Mouse (Mus musculus) stomach, embryonic 16.5 days (tissue): ENCODE measurements around the gene Chka. TPM values are rescaled to one million over a fixed set of nuclear protein-coding genes. Genes with fewer than 3 reads are reported as not detected.

Experiments used
- ATAC-seq: fragments of 200-750 bp; cut with Nextera tagmentation; 2 replicates; pipeline ENCODE4 v1.8.0; 2017; ENCODE audit warnings: moderate number of reproducible peaks, moderate TSS enrichment; ENCODE audit not compliant: insufficient read depth, low FRiP score
- H3K27ac ChIP-seq: fragments of 300-500 bp; sonication (generic); 2 replicates; pipeline ENCODE4 v1.5.1; 2014; ENCODE audit warnings: low read length
- H3K27me3 ChIP-seq: fragments of 300-500 bp; sonication (generic); 2 replicates; pipeline ENCODE4 v1.6.1; 2014; ENCODE audit warnings: low read length, control low read depth, mixed read lengths; ENCODE audit not compliant: control insufficient read depth, insufficient read depth
- H3K36me3 ChIP-seq: fragments of 300-500 bp; sonication (generic); 2 replicates; pipeline ENCODE4 v1.6.1; 2014; ENCODE audit warnings: low read length; ENCODE audit not compliant: control insufficient read depth, insufficient read depth
- H3K4me1 ChIP-seq: fragments of 300-500 bp; sonication (generic); 2 replicates; pipeline ENCODE4 v1.6.1; 2014; ENCODE audit warnings: low read length, control low read depth, mixed read lengths; ENCODE audit not compliant: control insufficient read depth, insufficient read depth
- H3K4me2 ChIP-seq: fragments of 300-500 bp; sonication (generic); 2 replicates; pipeline ENCODE4 v1.6.1; 2014; ENCODE audit warnings: low read depth, low read length, mixed read lengths
- H3K4me3 ChIP-seq: fragments of 300-500 bp; sonication (generic); replicated peaks from 2 replicates; pipeline ENCODE4 v1.5.1; 2014; ENCODE audit warnings: mild to moderate bottlenecking, low read length
- H3K9ac ChIP-seq: fragments of 300-500 bp; sonication (generic); 2 replicates; pipeline ENCODE4 v1.6.1; 2014; ENCODE audit warnings: low read length
- H3K9me3 ChIP-seq: fragments of 300-500 bp; sonication (generic); replicated peaks from 2 replicates; pipeline ENCODE4 v1.6.1; 2016; ENCODE audit warnings: low read length, control low read depth; ENCODE audit not compliant: control insufficient read depth
- WGBS: fragments of 180-500 bp; shearing (Covaris S2); extraction: QIAGEN DNeasy Blood & Tissue Kit; methylation state at CpG from one replicate; pipeline ENCODE4 v1.1.7; 2014; 5-methylcytosine and 5-hydroxymethylcytosine counted together
- polyA plus RNA-seq: library from polyadenylated mRNA; unstranded; fragments of >200 nt; fragmentation: Nextera tagmentation; extraction: Ambion mirVana; gene quantifications from 2 replicates; pipeline ENCODE4 v1.2.1, GENCODE M21; 2015

The Chka gene
- polyA plus RNA-seq, 1 experiment from 2014 or later = 42.2 TPM

- ATAC-seq = peak; percentile 5; the same call in 1 of the 2 replicates
- Histone ChIP-seq H3K4me2 (peak overlapping the region; percentile 82), H3K4me1 (peaks cover 21% of the 10 kb centered on the region), H3K4me3 (peak overlapping the region; percentile 89), H3K36me3 (no peaks in the 10 kb centered on the region), H3K9ac (peak overlapping the region; percentile 72), H3K9me3 (no peaks in the 10 kb centered on the region), H3K27ac (peak overlapping the region; percentile 71), H3K27me3 (no peaks in the 10 kb centered on the region)
- WGBS = 7% methylated on average over 19 of the region's 19 CpGs
These were observed 615 bp upstream of the Chka start for GRCm38 (mm10) chr19:3850847-3851469.

DNA sequence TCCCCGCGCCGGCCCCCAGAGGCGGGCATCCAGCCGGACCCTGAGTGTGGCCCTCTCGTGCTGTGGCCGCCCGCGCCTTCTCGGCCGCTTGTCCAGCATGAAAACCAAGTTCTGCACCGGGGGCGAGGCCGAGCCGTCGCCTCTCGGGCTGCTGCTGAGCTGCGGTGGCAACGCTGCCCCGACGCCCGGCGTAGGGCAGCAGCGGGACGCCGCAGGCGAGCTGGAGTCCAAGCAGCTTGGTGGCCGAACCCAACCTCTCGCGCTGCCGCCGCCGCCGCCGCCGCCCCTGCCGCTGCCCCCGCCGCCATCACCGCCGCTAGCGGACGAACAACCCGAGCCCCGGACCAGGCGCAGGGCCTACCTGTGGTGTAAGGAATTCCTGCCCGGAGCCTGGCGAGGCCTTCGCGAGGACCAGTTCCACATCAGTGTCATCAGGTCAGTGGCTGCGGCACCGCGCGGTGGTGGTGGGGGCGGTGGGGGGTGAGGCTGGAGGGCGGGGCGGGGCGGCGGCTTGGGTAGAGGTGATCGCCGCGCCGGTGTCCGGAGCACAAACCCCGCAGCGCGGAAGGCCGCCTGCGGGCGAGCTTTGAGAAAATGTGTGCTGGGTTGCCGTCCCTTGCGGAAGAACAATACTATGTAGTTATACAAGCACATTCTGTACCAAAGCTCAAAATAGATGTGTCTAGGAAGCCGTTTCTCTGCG lies 557 bp downstream of the Chka start:
- H3K36me3 ChIP-seq = no peaks in the 10 kb centered on the region
- no peaks in the 10 kb centered on the region for H3K9me3 ChIP-seq
- peak overlapping the region; percentile 89 for H3K4me3 ChIP-seq
- H3K27ac ChIP-seq = peak overlapping the region; percentile 99
- peak overlapping the region; percentile 91 for H3K9ac ChIP-seq
- under 1% methylated on average over 67 of the region's 74 CpGs for WGBS
- H3K27me3 ChIP-seq = no peaks in the 10 kb centered on the region
- H3K4me1 ChIP-seq = peaks cover 23% of the 10 kb centered on the region
- peak overlapping the region; percentile 82 for H3K4me2 ChIP-seq
- 0 out of 2 replicates have a peak, but pooled peaks have one; percentile 2 for ATAC-seq

DNA sequence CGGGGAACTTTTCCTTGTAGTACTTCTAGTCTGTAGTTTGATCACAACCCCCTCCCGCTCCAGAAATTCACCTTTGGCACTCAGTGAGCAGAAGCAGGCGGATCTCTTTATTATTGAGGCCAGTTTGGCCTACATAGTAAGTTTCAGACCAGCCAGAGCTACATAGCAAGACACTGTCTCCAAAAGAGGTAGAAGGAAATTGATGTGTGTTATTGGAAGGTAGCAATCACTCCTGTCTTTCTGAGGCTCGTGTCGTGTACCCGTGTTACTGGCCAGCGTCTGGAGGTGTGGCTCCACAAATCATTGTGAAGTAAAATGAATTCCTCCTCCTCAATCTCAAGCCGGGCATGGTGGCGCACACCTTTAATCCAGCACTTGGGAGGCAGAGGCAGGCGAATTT lies 1.5 kb downstream of the Chka start:
- peak overlapping the region; percentile 82 for H3K4me2 ChIP-seq
- peaks cover 23% of the 10 kb centered on the region for H3K4me1 ChIP-seq
- H3K36me3 ChIP-seq = no peaks in the 10 kb centered on the region
- WGBS = 88% methylated on average over 10 of the region's 10 CpGs
- no peaks in the 10 kb centered on the region for H3K9me3 ChIP-seq
- no peak overlapping the region; the same call in 1 of the 2 replicates for H3K9ac ChIP-seq
- ATAC-seq = no peak
- H3K4me3 ChIP-seq = peak overlapping the region; percentile 89
- no peaks in the 10 kb centered on the region for H3K27me3 ChIP-seq
- no peak overlapping the region for H3K27ac ChIP-seq

DNA sequence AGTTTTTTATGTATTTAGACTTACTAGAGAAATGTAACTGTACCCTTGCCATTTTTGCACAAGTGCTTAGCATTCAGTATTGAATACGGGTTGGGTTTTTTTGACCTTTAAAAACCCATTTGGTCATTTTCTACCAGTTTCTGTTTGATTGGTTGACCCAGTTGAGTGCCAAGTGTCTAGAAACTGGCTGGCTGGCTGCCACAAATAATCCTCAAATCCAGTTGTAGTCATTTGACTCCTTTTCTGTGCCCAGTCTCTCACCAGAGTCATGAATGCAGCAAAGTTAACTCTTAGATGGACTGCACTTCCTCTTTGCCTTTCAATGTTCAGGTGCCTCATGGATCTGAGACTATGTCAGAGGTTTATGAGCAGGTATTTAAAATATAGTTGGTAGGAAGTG lies 2.3 kb downstream of the Chka start:
- H3K4me1 ChIP-seq = peaks cover 23% of the 10 kb centered on the region
- no peak overlapping the region for H3K4me3 ChIP-seq
- WGBS = 77% methylated on average over 1 of the region's 1 CpGs
- no peaks in the 10 kb centered on the region for H3K9me3 ChIP-seq
- no peak overlapping the region for H3K9ac ChIP-seq
- no peaks in the 10 kb centered on the region for H3K27me3 ChIP-seq
- no peak overlapping the region for H3K27ac ChIP-seq
- no peaks in the 10 kb centered on the region for H3K36me3 ChIP-seq
- ATAC-seq = no peak
- peak overlapping the region; percentile 82; the same call in 1 of the 2 replicates for H3K4me2 ChIP-seq

DNA sequence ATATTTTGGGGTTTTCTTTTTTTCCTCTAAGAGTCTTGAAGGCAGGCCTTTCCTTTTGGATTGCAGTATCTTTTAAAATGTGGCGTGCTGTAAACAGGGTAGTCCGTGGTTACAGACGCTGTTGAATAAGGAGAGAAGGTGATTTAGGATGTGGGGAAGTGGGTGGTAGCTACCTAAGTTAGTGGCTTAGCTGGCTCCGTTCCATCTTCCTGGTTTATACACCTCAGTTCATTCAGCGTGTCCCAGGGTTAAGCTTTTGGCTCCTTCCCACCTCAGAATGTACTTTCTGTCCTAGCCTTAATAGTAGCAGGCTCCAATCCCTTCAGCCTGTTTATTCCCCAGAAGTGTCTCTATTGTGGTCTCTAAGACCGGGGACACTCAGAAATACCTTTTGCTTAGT lies 3.5 kb downstream of the Chka start:
- 53% methylated on average over 6 of the region's 6 CpGs for WGBS
- no peak overlapping the region for H3K9ac ChIP-seq
- 0 out of 2 replicates have a peak overlapping the region, but pooled peaks have one; percentile 0 for H3K4me2 ChIP-seq
- no peak for ATAC-seq
- no peak overlapping the region for H3K4me3 ChIP-seq
- H3K4me1 ChIP-seq = peaks cover 23% of the 10 kb centered on the region
- H3K36me3 ChIP-seq = no peaks in the 10 kb centered on the region
- H3K9me3 ChIP-seq = no peaks in the 10 kb centered on the region
- H3K27me3 ChIP-seq = no peaks in the 10 kb centered on the region
- H3K27ac ChIP-seq = no peak overlapping the region

- Histone ChIP-seq H3K4me3 (no peak overlapping the region), H3K27ac (no peak overlapping the region), H3K4me1 (peaks cover 23% of the 10 kb centered on the region), H3K4me2 (no peak overlapping the region; the same call in 1 of the 2 replicates), H3K9me3 (no peaks in the 10 kb centered on the region), H3K9ac (no peak overlapping the region), H3K36me3 (no peaks in the 10 kb centered on the region), H3K27me3 (no peaks in the 10 kb centered on the region)
- WGBS = 26% methylated on average over 4 of the region's 4 CpGs
- no peak for ATAC-seq
These were observed 4.0 kb downstream of the Chka start for GRCm38 (mm10) chr19:3855601-3856000.

DNA sequence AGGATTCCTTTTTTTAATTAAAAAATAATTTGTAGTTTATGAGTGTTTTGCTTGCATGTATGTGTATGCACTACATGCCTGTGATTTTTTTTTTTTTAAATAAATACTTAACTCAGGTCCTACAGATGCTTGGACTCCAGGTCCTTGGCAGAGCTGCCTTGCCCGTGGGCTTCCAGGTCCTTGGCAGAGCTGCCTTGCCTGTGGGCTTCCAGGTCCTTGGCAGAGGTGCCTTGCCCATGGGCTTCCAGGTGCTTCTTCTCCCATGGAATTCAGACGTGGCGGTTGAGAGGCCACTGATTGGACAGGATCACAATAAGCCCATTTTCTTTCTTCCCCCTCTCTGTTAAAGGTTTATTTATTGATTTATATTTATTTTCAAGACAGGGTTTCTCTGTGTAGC lies 5.6 kb downstream of the Chka start:
- Histone ChIP-seq H3K9me3 (no peaks in the 10 kb centered on the region), H3K4me2 (no peak overlapping the region), H3K36me3 (no peaks in the 10 kb centered on the region), H3K9ac (no peak overlapping the region), H3K27ac (no peak overlapping the region), H3K4me3 (no peak overlapping the region), H3K4me1 (peaks cover 16% of the 10 kb centered on the region; the same call in 1 of the 2 replicates), H3K27me3 (no peaks in the 10 kb centered on the region)
- 75% methylated on average over 3 of the region's 3 CpGs for whole genome bisulfite sequencing
- ATAC-seq = no peak

DNA sequence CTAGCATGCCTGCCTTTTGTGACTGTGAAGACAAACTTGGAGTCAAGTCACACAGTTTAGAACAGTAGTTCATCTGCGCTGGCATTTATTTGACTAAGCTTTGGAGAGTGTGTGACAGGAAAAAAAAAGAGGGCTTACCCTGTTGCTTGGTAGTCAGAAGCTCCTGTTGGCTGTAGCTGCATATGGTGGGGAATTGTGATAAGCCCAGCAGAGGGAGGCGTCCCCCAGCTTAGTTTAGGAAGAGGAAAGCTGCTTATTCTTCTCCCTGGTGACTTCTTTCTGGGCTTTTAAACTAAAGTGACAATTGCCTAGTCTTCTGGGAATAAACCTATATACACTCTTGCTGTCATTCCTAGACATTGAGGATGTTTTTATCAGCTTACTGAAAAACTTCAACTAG lies 11.1 kb downstream of the Chka start:
- Histone ChIP-seq H3K4me2 (no peak overlapping the region), H3K36me3 (peaks cover 2% of the 10 kb centered on the region), H3K9me3 (no peaks in the 10 kb centered on the region), H3K4me3 (no peak overlapping the region), H3K27ac (no peak overlapping the region), H3K27me3 (no peaks in the 10 kb centered on the region), H3K9ac (no peak overlapping the region), H3K4me1 (no peaks in the 10 kb centered on the region; the same call in 1 of the 2 replicates)
- ATAC-seq = no peak
- 64% methylated on average over 2 of the region's 2 CpGs for WGBS

GRCm38 (mm10) chr19:3864960-3865359 lies 13.4 kb downstream of the Chka start:
- Histone ChIP-seq H3K27me3 (no peaks in the 10 kb centered on the region), H3K4me3 (no peak overlapping the region), H3K27ac (no peak overlapping the region), H3K4me1 (no peaks in the 10 kb centered on the region; the same call in 1 of the 2 replicates), H3K9me3 (no peaks in the 10 kb centered on the region), H3K9ac (no peak overlapping the region), H3K4me2 (no peak overlapping the region), H3K36me3 (peaks cover 2% of the 10 kb centered on the region)
- WGBS = 74% methylated on average over 2 of the region's 2 CpGs
- no peak for ATAC-seq
